7 mouse cellular contexts compared by ENCODE assay signal in the genomic region with DNA sequence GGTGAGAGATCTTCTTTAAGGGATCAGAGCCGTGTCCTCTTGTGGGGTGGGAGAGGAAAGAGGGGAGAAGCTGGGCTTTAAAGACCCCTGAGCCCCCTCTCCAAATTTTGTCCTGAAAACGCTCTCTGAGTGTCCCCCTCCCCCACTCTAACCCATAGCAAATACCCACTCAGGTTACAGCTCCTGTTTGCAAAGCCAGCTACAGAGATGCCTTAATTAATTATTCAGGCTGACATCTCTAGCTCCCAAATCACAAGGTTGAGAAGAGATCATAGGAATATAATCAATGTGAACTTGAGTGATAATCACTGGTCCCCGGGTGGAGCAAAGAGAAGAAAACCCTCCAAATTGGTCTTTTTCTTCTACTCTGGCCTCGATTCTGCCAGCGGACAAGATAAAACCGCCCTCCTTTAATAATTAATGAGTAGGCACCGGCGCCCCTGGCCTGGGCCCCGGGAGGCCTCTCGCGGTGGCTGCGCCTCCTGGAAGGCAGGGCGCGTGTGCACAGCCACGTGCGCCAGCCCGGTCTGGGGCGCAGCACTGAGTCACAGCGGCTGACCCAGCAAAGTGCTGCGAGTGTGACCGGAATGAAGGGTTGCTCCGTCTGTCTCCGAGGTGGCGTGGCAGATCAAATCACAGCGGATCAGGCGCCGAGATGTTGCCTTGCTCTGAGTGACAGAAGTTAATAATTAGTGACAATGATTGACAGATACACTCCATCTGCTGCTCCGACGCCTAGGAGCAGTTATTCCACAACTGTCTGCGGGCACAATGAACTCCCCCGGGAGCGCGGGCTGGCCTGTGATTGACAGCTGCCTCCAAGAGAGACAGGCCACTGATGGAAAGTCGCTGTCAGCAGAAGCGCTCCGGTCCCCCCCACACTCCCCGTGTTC.
DNase-seq lines count a peak whose midpoint lies in the region; ATAC-seq and TF ChIP-seq lines count a peak whose summit lies in the region.

No protein-coding gene starts in this region.

- DNase-seq in G1E (ENCODE audit: low spot score), result peak; percentile 22
- peak; percentile 54 for DNase-seq in forebrain, embryonic 10.5 days (ENCODE audit: extremely low spot score, low spot score)
- peak; percentile 36 for DNase-seq in hindbrain, postnatal 0 days (ENCODE audit: low spot score)
- DNase-seq in left cerebral cortex, postnatal 4 days, result peak; percentile 16

- H3K4me1 ChIP-seq in E14TG2a.4 (replicated peaks; ENCODE audit: low read depth, low read length) (peaks cover 67% of the 10 kb centered on the region), G1E (ENCODE audit: insufficient read depth, low read depth, low read length) (peaks cover 30% of the 10 kb centered on the region)
- H3K4me1 ChIP-seq in forebrain, embryonic 10.5 days, result peaks cover 28% of the 10 kb centered on the region
- H3K4me1 ChIP-seq in hindbrain, postnatal 0 days (ENCODE audit: insufficient read depth, low read length), result peaks cover 12% of the 10 kb centered on the region; the same call in 1 of the 2 replicates
- H3K4me1 ChIP-seq in neural tube, embryonic 12.5 days, result peaks cover 15% of the 10 kb centered on the region

- H3K36me3 ChIP-seq in E14TG2a.4 (ENCODE audit: insufficient read depth, low read length), result no peaks in the 10 kb centered on the region
- H3K36me3 ChIP-seq in G1E (replicated peaks), result no peaks in the 10 kb centered on the region
- no peaks in the 10 kb centered on the region for H3K36me3 ChIP-seq in forebrain, embryonic 10.5 days (replicated peaks)
- H3K36me3 ChIP-seq in hindbrain, postnatal 0 days (ENCODE audit: insufficient read depth, low read length), result no peaks in the 10 kb centered on the region
- H3K36me3 ChIP-seq in neural tube, embryonic 12.5 days, result no peaks in the 10 kb centered on the region

- H3K27ac ChIP-seq in forebrain, embryonic 10.5 days, result peak overlapping the region; percentile 74
- H3K27ac ChIP-seq in hindbrain, postnatal 0 days, result no peak overlapping the region
- no peak overlapping the region for H3K27ac ChIP-seq in neural tube, embryonic 12.5 days

- H3K4me3 ChIP-seq in E14TG2a.4 (replicated peaks; ENCODE audit: low read length) (peak overlapping the region; percentile 58), G1E (ENCODE audit: low read depth, low read length) (peak overlapping the region; percentile 63)
- peak overlapping the region; percentile 50 for H3K4me3 ChIP-seq in forebrain, embryonic 10.5 days
- peak overlapping the region; percentile 32 for H3K4me3 ChIP-seq in hindbrain, postnatal 0 days (ENCODE audit: low read length)
- peak overlapping the region; percentile 19 for H3K4me3 ChIP-seq in neural tube, embryonic 12.5 days

- 2% methylated on average over 37 of the region's 37 CpGs for WGBS in forebrain, embryonic 10.5 days
- 2% methylated on average over 37 of the region's 37 CpGs for WGBS in hindbrain, postnatal 0 days
- 2% methylated on average over 37 of the region's 37 CpGs for WGBS in neural tube, embryonic 12.5 days

- H3K9me3 ChIP-seq in E14TG2a.4 (ENCODE audit: low read length) (no peaks in the 10 kb centered on the region), G1E (replicated peaks) (no peaks in the 10 kb centered on the region)
- H3K9me3 ChIP-seq in forebrain, embryonic 10.5 days, result no peaks in the 10 kb centered on the region
- no peaks in the 10 kb centered on the region for H3K9me3 ChIP-seq in hindbrain, postnatal 0 days (ENCODE audit: low read length)
- no peaks in the 10 kb centered on the region for H3K9me3 ChIP-seq in neural tube, embryonic 12.5 days

- no peak for TF ChIP-seq CTCF in E14TG2a.4 (conservative IDR thresholded peaks at IDR 0.05; ENCODE audit: low read length)
- no peak for TF ChIP-seq CTCF in G1E (IDR thresholded peaks at IDR 0.05; ENCODE audit: low read depth, low read length)
- no peak for TF ChIP-seq CTCF in hindbrain, postnatal 0 days (IDR thresholded peaks at IDR 0.05; ENCODE audit: low read depth)

- 0 out of 2 replicates have a peak overlapping the region, but pooled peaks have one; percentile 37 for H3K9ac ChIP-seq in hindbrain, postnatal 0 days (replicated peaks; ENCODE audit: low read length)
- H3K9ac ChIP-seq in neural tube, embryonic 12.5 days, result 0 out of 2 replicates have a peak overlapping the region, but pooled peaks have one; percentile 13

- peak overlapping the region; percentile 66 for H3K4me2 ChIP-seq in hindbrain, postnatal 0 days (ENCODE audit: low read depth, low read length)
- H3K4me2 ChIP-seq in neural tube, embryonic 12.5 days (replicated peaks), result peak overlapping the region; percentile 66

- intact Hi-C loops in left cerebral cortex, postnatal 4 days (cut with DNase I), result no loop called here

- peak; percentile 40; the same call in 1 of the 2 replicates for ATAC-seq in G1E (ENCODE audit: extremely low read depth, insufficient number of reproducible peaks, low FRiP score, poor library complexity, severe bottlenecking)
- peak; percentile 67; the same call in 1 of the 2 replicates for ATAC-seq in hindbrain, postnatal 0 days
- ATAC-seq in neural tube, embryonic 12.5 days (ENCODE audit: low FRiP score, low read depth), result peak; percentile 85
- ATAC-seq in megakaryocyte-erythroid progenitor cell, adult 5-6 weeks (replicated peaks; ENCODE audit: low FRiP score, low TSS enrichment, poor library complexity, severe bottlenecking), result no peak

- peaks cover 53% of the 10 kb centered on the region for H3K27me3 ChIP-seq in E14TG2a.4 (ENCODE audit: insufficient read depth, low read length)
- peaks cover 8% of the 10 kb centered on the region for H3K27me3 ChIP-seq in G1E (ENCODE audit: insufficient read depth, low read length)
- peaks cover 74% of the 10 kb centered on the region for H3K27me3 ChIP-seq in forebrain, embryonic 10.5 days (ENCODE audit: poor library complexity, severe bottlenecking)
- peaks cover 3% of the 10 kb centered on the region; the same call in 1 of the 2 replicates for H3K27me3 ChIP-seq in hindbrain, postnatal 0 days (ENCODE audit: insufficient read depth, low read length)
- H3K27me3 ChIP-seq in neural tube, embryonic 12.5 days (replicated peaks), result peaks cover 12% of the 10 kb centered on the region; the same call in 1 of the 2 replicates
